Mouse (Mus musculus) stomach, postnatal 0 days (tissue): Measurements from ENCODE around the gene Nprl2. TPM values are rescaled to one million over a fixed set of nuclear protein-coding genes. Genes with fewer than 3 reads are reported as not detected.

Experiments
- ATAC-seq: fragments of 200-750 bp; cut with Nextera tagmentation; 2 replicates; pipeline ENCODE4 v1.8.0; 2017; ENCODE audit not compliant: low FRiP score, low TSS enrichment
- DNase-seq: peaks from one replicate; pipeline ENCODE4 v3.0.0-alpha.2; 2016; ENCODE audit warnings: low spot score
- H3K27ac ChIP-seq: fragments of 300-500 bp; sonication (generic); replicated peaks from 2 replicates; pipeline ENCODE4 v1.5.1; 2014; ENCODE audit warnings: mild to moderate bottlenecking, control low read depth
- H3K27me3 ChIP-seq: fragments of 300-500 bp; sonication (generic); 2 replicates; pipeline ENCODE4 v1.6.1; 2014; ENCODE audit warnings: low read length; ENCODE audit not compliant: control insufficient read depth, insufficient read depth
- H3K36me3 ChIP-seq: fragments of 300-500 bp; sonication (generic); 2 replicates; pipeline ENCODE4 v1.6.1; 2014; ENCODE audit warnings: low read length, mixed read lengths; ENCODE audit not compliant: control insufficient read depth, insufficient read depth
- H3K4me1 ChIP-seq: fragments of 300-500 bp; sonication (generic); replicated peaks from 2 replicates; pipeline ENCODE4 v1.6.1; 2014; ENCODE audit warnings: antibody characterized with exemption; ENCODE audit not compliant: control insufficient read depth, insufficient read depth
- H3K4me2 ChIP-seq: fragments of 300-500 bp; sonication (generic); replicated peaks from 2 replicates; pipeline ENCODE4 v1.6.1; 2014; ENCODE audit warnings: low read depth, mild to moderate bottlenecking, control low read depth, moderate library complexity
- H3K4me3 ChIP-seq: fragments of 300-500 bp; sonication (generic); 2 replicates; pipeline ENCODE4 v1.5.1; 2014; ENCODE audit warnings: low read depth, low read length, control low read depth
- H3K9ac ChIP-seq: fragments of 300-500 bp; sonication (generic); 2 replicates; pipeline ENCODE4 v1.6.1; 2014; ENCODE audit warnings: mild to moderate bottlenecking, low read length, control low read depth, mixed read lengths
- H3K9me3 ChIP-seq: fragments of 300-500 bp; sonication (generic); 2 replicates; pipeline ENCODE4 v1.6.1; 2016; ENCODE audit warnings: low read length; ENCODE audit not compliant: control insufficient read depth
- CTCF ChIP-seq: IDR thresholded peaks from 2 replicates; pipeline ENCODE4 v1.5.1; 2016; ENCODE audit warnings: antibody characterized with exemption, low read depth, mild to moderate bottlenecking, moderate library complexity
- EP300 ChIP-seq: optimal IDR thresholded peaks from 2 replicates; pipeline ENCODE3; 2016; ENCODE audit warnings: antibody characterized with exemption
- WGBS: fragments of 180-500 bp; shearing (Covaris S2); extraction: QIAGEN DNeasy Blood & Tissue Kit; methylation state at CpG from one replicate; pipeline ENCODE4 v1.1.7; 2014; 5-methylcytosine and 5-hydroxymethylcytosine counted together
- polyA plus RNA-seq: library from polyadenylated mRNA; unstranded; fragments of >200 nt; fragmentation: Nextera tagmentation; extraction: Ambion mirVana; gene quantifications from 2 replicates; pipeline ENCODE4 v1.2.1, GENCODE M21; 2015

Nprl2 gene
- polyA plus RNA-seq, 1 experiment from 2014 or later = 24.9 TPM

GRCm38 (mm10) chr9:107544196-107544700 is 2.2 kb downstream of the Nprl2 start:
- no peak overlapping the region for H3K9ac ChIP-seq
- H3K9me3 ChIP-seq = no peaks in the 10 kb centered on the region
- no peak overlapping the region for H3K4me2 ChIP-seq
- H3K27me3 ChIP-seq = no peaks in the 10 kb centered on the region
- H3K4me1 ChIP-seq = 0 out of 2 replicates have a peak, but pooled peaks cover 2% of the 10 kb centered on the region
- TF ChIP-seq CTCF (no peak), EP300 (no peak)
- no peak overlapping the region for H3K4me3 ChIP-seq
- H3K36me3 ChIP-seq = peaks cover 10% of the 10 kb centered on the region
- ATAC-seq (no peak), DNase-seq (no peak)
- H3K27ac ChIP-seq = no peak overlapping the region
- 93% methylated on average over 17 of the region's 17 CpGs for WGBS

- no peak for ATAC-seq
- H3K4me3 ChIP-seq = no peak overlapping the region
Measured at GRCm38 (mm10) chr9:107544729-107545128, 2.7 kb downstream of the Nprl2 start.

GRCm38 (mm10) chr9:107545199-107545598 is 3.2 kb downstream of the Nprl2 start:
- DNase-seq (no peak), ATAC-seq (no peak)
- WGBS = 85% methylated on average over 10 of the region's 10 CpGs
- Histone ChIP-seq H3K9ac (no peak overlapping the region), H3K4me1 (0 out of 2 replicates have a peak, but pooled peaks cover 2% of the 10 kb centered on the region), H3K36me3 (peaks cover 4% of the 10 kb centered on the region; the same call in 1 of the 2 replicates), H3K27me3 (no peaks in the 10 kb centered on the region), H3K4me3 (no peak overlapping the region), H3K27ac (no peak overlapping the region), H3K9me3 (no peaks in the 10 kb centered on the region), H3K4me2 (no peak overlapping the region)
- no peak for TF ChIP-seq EP300
- TF ChIP-seq CTCF = no peak

More at GRCm38 (mm10) chr9:107544729-107545128, 2.7 kb downstream of the Nprl2 start:
- Histone ChIP-seq H3K4me2 (no peak overlapping the region), H3K27me3 (no peaks in the 10 kb centered on the region), H3K9ac (no peak overlapping the region), H3K36me3 (peaks cover 7% of the 10 kb centered on the region), H3K27ac (no peak overlapping the region), H3K4me1 (0 out of 2 replicates have a peak, but pooled peaks cover 2% of the 10 kb centered on the region), H3K9me3 (no peaks in the 10 kb centered on the region)
- no peak for DNase-seq
- TF ChIP-seq EP300 (no peak), CTCF (no peak)
- 88% methylated on average over 12 of the region's 12 CpGs for WGBS

GRCm38 (mm10) chr9:107545602-107546001 is 3.6 kb downstream of the Nprl2 start:
- H3K36me3 ChIP-seq = peaks cover 4% of the 10 kb centered on the region; the same call in 1 of the 2 replicates
- no peak overlapping the region for H3K4me3 ChIP-seq
- TF ChIP-seq EP300 (no peak), CTCF (peak; percentile 96)
- no peaks in the 10 kb centered on the region for H3K9me3 ChIP-seq
- DNase-seq (peak; percentile 79), ATAC-seq (no peak)
- H3K4me2 ChIP-seq = no peak overlapping the region
- 0 out of 2 replicates have a peak, but pooled peaks cover 2% of the 10 kb centered on the region for H3K4me1 ChIP-seq
- no peak overlapping the region for H3K9ac ChIP-seq
- H3K27ac ChIP-seq = no peak overlapping the region
- H3K27me3 ChIP-seq = no peaks in the 10 kb centered on the region
- WGBS = 7% methylated on average over 3 of the region's 3 CpGs

GRCm38 (mm10) chr9:107547026-107547425 is 5.0 kb downstream of the Nprl2 start, which contains the start of gene Zmynd10:
Gene Zmynd10 (plus strand): TSS chr9:107547298.
- Histone ChIP-seq H3K4me1 (peaks cover 8% of the 10 kb centered on the region; the same call in 1 of the 2 replicates), H3K9ac (no peak within 1 kb of the TSS), H3K4me2 (peak within 1 kb of the TSS; percentile 40), H3K36me3 (peaks cover 4% of the 10 kb centered on the region; the same call in 1 of the 2 replicates), H3K27me3 (no peaks in the 10 kb centered on the region), H3K4me3 (no peak within 1 kb of the TSS), H3K27ac (no peak within 1 kb of the TSS), H3K9me3 (no peaks in the 10 kb centered on the region)
- 3% methylated on average over 20 of the region's 20 CpGs for WGBS
- TF ChIP-seq CTCF (no peak), EP300 (no peak)
- ATAC-seq = peak; percentile 47
- DNase-seq = peak; percentile 93

- TF ChIP-seq EP300 (no peak), CTCF (no peak)
- no peak overlapping the region for H3K4me2 ChIP-seq
- H3K27me3 ChIP-seq = no peaks in the 10 kb centered on the region
- H3K9ac ChIP-seq = no peak overlapping the region
- DNase-seq (no peak), ATAC-seq (no peak)
- peaks cover 4% of the 10 kb centered on the region; the same call in 1 of the 2 replicates for H3K36me3 ChIP-seq
- no peak overlapping the region for H3K27ac ChIP-seq
- H3K4me3 ChIP-seq = no peak overlapping the region
- no peaks in the 10 kb centered on the region for H3K9me3 ChIP-seq
- 80% methylated on average over 5 of the region's 5 CpGs for WGBS
- peaks cover 10% of the 10 kb centered on the region; the same call in 1 of the 2 replicates for H3K4me1 ChIP-seq
Measured at GRCm38 (mm10) chr9:107547957-107548356, 5.9 kb downstream of the Nprl2 start.
